Mouse (Mus musculus): ENCODE data around the gene Ppp4r3b. TPM values are rescaled to one million over a fixed set of nuclear protein-coding genes. Genes with fewer than 3 reads are reported as not detected.

The Ppp4r3b gene
- polyA plus RNA-seq, 1 experiment from 2014 or later, result 90.3 TPM

GRCm38 (mm10) chr11:29246883-29247650 lies 74.4 kb downstream of the Ppp4r3b start, which contains the start of gene Cfap36:
TSS of gene Cfap36 (minus strand) at chr11:29247409.
- no peaks in the 10 kb centered on the region for H3K9me3 ChIP-seq (ENCODE audit: control insufficient read depth, low read length)
- peaks cover 17% of the 10 kb centered on the region for H3K4me1 ChIP-seq (replicated peaks; ENCODE audit: control insufficient read depth, insufficient read depth, low read length)
- peak within 1 kb of the TSS; percentile 74 for H3K4me3 ChIP-seq (replicated peaks; ENCODE audit: low read length)
- H3K27ac ChIP-seq (ENCODE audit: low read length), result peak within 1 kb of the TSS; percentile 80
- H3K36me3 ChIP-seq (ENCODE audit: control insufficient read depth, insufficient read depth), result peaks cover 2% of the 10 kb centered on the region; the same call in 1 of the 2 replicates
- peak; percentile 100 for ATAC-seq
- peak within 1 kb of the TSS; percentile 58 for H3K4me2 ChIP-seq (ENCODE audit: low read length)
- H3K9ac ChIP-seq (replicated peaks; ENCODE audit: low read depth, low read length), result peak within 1 kb of the TSS; percentile 73
- under 1% methylated on average over 53 of the region's 53 CpGs for WGBS
- no peaks in the 10 kb centered on the region for H3K27me3 ChIP-seq (replicated peaks; ENCODE audit: control insufficient read depth, insufficient read depth, low read length)

GRCm38 (mm10) chr11:29247725-29248124 lies 75.0 kb downstream of the Ppp4r3b start:
- H3K36me3 ChIP-seq (ENCODE audit: control insufficient read depth, insufficient read depth), result no peaks in the 10 kb centered on the region; the same call in 1 of the 2 replicates
- H3K9me3 ChIP-seq (ENCODE audit: control insufficient read depth, low read length), result no peaks in the 10 kb centered on the region
- H3K4me1 ChIP-seq (replicated peaks; ENCODE audit: control insufficient read depth, insufficient read depth, low read length), result peaks cover 17% of the 10 kb centered on the region
- no peak; the same call in 1 of the 2 replicates for ATAC-seq
- H3K4me2 ChIP-seq (ENCODE audit: low read length), result peak overlapping the region; percentile 53
- H3K4me3 ChIP-seq (replicated peaks; ENCODE audit: low read length), result peak overlapping the region; percentile 74
- H3K27ac ChIP-seq (ENCODE audit: low read length), result peak overlapping the region; percentile 37; the same call in 1 of the 2 replicates
- WGBS, result 94% methylated on average over 1 of the region's 1 CpGs
- H3K9ac ChIP-seq (replicated peaks; ENCODE audit: low read depth, low read length), result no peak overlapping the region
- H3K27me3 ChIP-seq (replicated peaks; ENCODE audit: control insufficient read depth, insufficient read depth, low read length), result no peaks in the 10 kb centered on the region

GRCm38 (mm10) chr11:29248386-29248785 lies 75.7 kb downstream of the Ppp4r3b start:
- Histone ChIP-seq H3K36me3 (ENCODE audit: control insufficient read depth, insufficient read depth) (no peaks in the 10 kb centered on the region), H3K9ac (replicated peaks; ENCODE audit: low read depth, low read length) (no peak overlapping the region), H3K27me3 (replicated peaks; ENCODE audit: control insufficient read depth, insufficient read depth, low read length) (no peaks in the 10 kb centered on the region), H3K4me1 (replicated peaks; ENCODE audit: control insufficient read depth, insufficient read depth, low read length) (peaks cover 17% of the 10 kb centered on the region), H3K27ac (ENCODE audit: low read length) (no peak overlapping the region), H3K4me2 (ENCODE audit: low read length) (no peak overlapping the region), H3K4me3 (replicated peaks; ENCODE audit: low read length) (no peak overlapping the region), H3K9me3 (ENCODE audit: control insufficient read depth, low read length) (no peaks in the 10 kb centered on the region)
- ATAC-seq, result no peak
- 100% methylated on average over 5 of the region's 5 CpGs for WGBS

- Histone ChIP-seq H3K27me3 (replicated peaks; ENCODE audit: control insufficient read depth, insufficient read depth, low read length) (no peaks in the 10 kb centered on the region), H3K9ac (replicated peaks; ENCODE audit: low read depth, low read length) (no peak overlapping the region), H3K36me3 (ENCODE audit: control insufficient read depth, insufficient read depth) (no peaks in the 10 kb centered on the region), H3K4me2 (ENCODE audit: low read length) (no peak overlapping the region), H3K9me3 (ENCODE audit: control insufficient read depth, low read length) (no peaks in the 10 kb centered on the region), H3K4me3 (replicated peaks; ENCODE audit: low read length) (no peak overlapping the region), H3K27ac (ENCODE audit: low read length) (no peak overlapping the region), H3K4me1 (replicated peaks; ENCODE audit: control insufficient read depth, insufficient read depth, low read length) (no peaks in the 10 kb centered on the region)
- no peak for ATAC-seq
- 84% methylated on average over 1 of the region's 1 CpGs for WGBS
Measured at GRCm38 (mm10) chr11:29254643-29255042, 82.0 kb downstream of the Ppp4r3b start.

- no peaks in the 10 kb centered on the region for H3K27me3 ChIP-seq (replicated peaks; ENCODE audit: control insufficient read depth, insufficient read depth, low read length)
- 22% methylated on average over 3 of the region's 3 CpGs for WGBS
- no peak overlapping the region for H3K4me3 ChIP-seq (replicated peaks; ENCODE audit: low read length)
- H3K9me3 ChIP-seq (ENCODE audit: control insufficient read depth, low read length), result peaks cover 7% of the 10 kb centered on the region; the same call in 1 of the 2 replicates
- no peak overlapping the region for H3K4me2 ChIP-seq (ENCODE audit: low read length)
- no peaks in the 10 kb centered on the region for H3K4me1 ChIP-seq (replicated peaks; ENCODE audit: control insufficient read depth, insufficient read depth, low read length)
- no peaks in the 10 kb centered on the region for H3K36me3 ChIP-seq (ENCODE audit: control insufficient read depth, insufficient read depth)
- no peak overlapping the region for H3K27ac ChIP-seq (ENCODE audit: low read length)
- no peak overlapping the region for H3K9ac ChIP-seq (replicated peaks; ENCODE audit: low read depth, low read length)
- ATAC-seq, result peak; percentile 75
Measured at GRCm38 (mm10) chr11:29267824-29268223, 95.1 kb downstream of the Ppp4r3b start.

Other genes with a start within 250 kb of the Ppp4r3b start
- 30.4 and 33.2 TPM in 2 replicates for gene Pnpt1, start 42.1 kb upstream of the Ppp4r3b start, polyA plus RNA-seq (2015; fragmentation: Nextera tagmentation; extraction: Ambion mirVana)
- 93.3 and 111 TPM in 2 replicates for gene Cfap36, start 74.5 kb downstream of the Ppp4r3b start, polyA plus RNA-seq (2015; fragmentation: Nextera tagmentation; extraction: Ambion mirVana)
- gene Ccdc88a, start 200.8 kb downstream of the Ppp4r3b start, polyA plus RNA-seq (2015; fragmentation: Nextera tagmentation; extraction: Ambion mirVana), result 84.7 and 85.4 TPM in 2 replicates

All from forebrain, embryonic 16.5 days (tissue).